Mouse (Mus musculus) embryonic fibroblast, embryonic 13.5 days (primary cell): ENCODE measurements around the gene Nkpd1.

ENCODE experiments used
- CTCF ChIP-seq: IDR thresholded peaks from 2 replicates; pipeline ENCODE4 v1.5.1; 2011; ENCODE audit warnings: mild to moderate bottlenecking, control low read depth, low read length, moderate library complexity, borderline replicate concordance; ENCODE audit not compliant: insufficient read depth
- POLR2A ChIP-seq: IDR thresholded peaks from 2 replicates; pipeline ENCODE4 v1.6.1; 2011; ENCODE audit warnings: low read depth, mild to moderate bottlenecking, control low read depth, low read length, moderate library complexity

GRCm38 (mm10) chr7:19561431-19561764 lies 43.8 kb downstream of the Nkpd1 start:
- TF ChIP-seq CTCF (no peak), POLR2A (no peak)
